Mouse (Mus musculus) layer of hippocampus, adult 6 months (tissue): ENCODE data around the gene Uggt1. TPM values are rescaled to one million over a fixed set of nuclear protein-coding genes. Genes with fewer than 3 reads are reported as not detected.
A peak's percentile ranks its signal among the peaks of the same experiment; 100 is the strongest.

Experiments
- long read RNA-seq, 2 experiments: library from polyadenylated mRNA; unstranded; transcript quantifications; one replicate each; pipeline ENCODE4 v2.0.0; 2019 to 2020
- microRNA-seq: library from miRNA; unstranded; fragments of <30 nt; microRNA quantifications from one replicate; pipeline ENCODE4 v1.2.0, GENCODE M21; 2020
- polyA plus RNA-seq: library from polyadenylated mRNA; unstranded; fragments of <200 nt; fragmentation: Nextera tagmentation; gene quantifications from 2 replicates; pipeline ENCODE4 v1.2.3, GENCODE M21; 2021

The Uggt1 gene
- 3.9 and 5.2 TPM in 2 replicates for polyA plus RNA-seq
- long read RNA-seq, experiment 1, partial matches to known transcripts: 9 of 17 reads
- long read RNA-seq, experiment 1, other reads (novel, unspliced or antisense): 8 of 17 reads
- long read RNA-seq, experiment 2, full-length matches to known transcripts: 8 of 28 reads
- long read RNA-seq, experiment 2, partial matches to known transcripts: 13 of 28 reads
- long read RNA-seq, experiment 2, other reads (novel, unspliced or antisense): 7 of 28 reads

GRCm38 (mm10) chr1:36244058-36244827 is at the start of gene Uggt1:
Gene Uggt1, minus strand, starts transcription at chr1:36244720.

GRCm38 (mm10) chr1:36274455-36274854 is 29.9 kb upstream of the Uggt1 start, which contains the start of gene Neurl3:
Gene Neurl3, minus strand, starts transcription at chr1:36274679.

Small RNAs within 50 kb of the gene (microRNA-seq; reads per million reads assigned to microRNA genes)
- gene Mir6897: 18.3 reads per million, percentile 40 among the genes with 10 or more reads in this experiment

Other genes with a start within 250 kb of the Uggt1 start
- 2.1 and 2.4 TPM in 2 replicates for gene Hs6st1, start 176.3 kb downstream of the Uggt1 start, polyA plus RNA-seq
- gene Neurl3, start 30.0 kb upstream of the Uggt1 start, polyA plus RNA-seq: 0.50 and 0.53 TPM in 2 replicates
- 4.6 and 6.5 TPM in 2 replicates for gene Arid5a, start 63.0 kb upstream of the Uggt1 start, polyA plus RNA-seq
- 27.8 and 28.2 TPM in 2 replicates for gene Kansl3, start 124.5 kb upstream of the Uggt1 start, polyA plus RNA-seq
- gene Fer1l5, start 127.6 kb upstream of the Uggt1 start, polyA plus RNA-seq: 0.54 and 0.82 TPM in 2 replicates
- gene Lman2l, start 200.6 kb upstream of the Uggt1 start, polyA plus RNA-seq: 46.7 and 47.1 TPM in 2 replicates
- gene Cnnm4, start 226.9 kb upstream of the Uggt1 start, polyA plus RNA-seq: 16.9 and 24.0 TPM in 2 replicates